Mouse (Mus musculus) embryonic fibroblast, embryonic 13.5 days (primary cell): ENCODE results near the gene Srsf5.

Experiments
- CTCF ChIP-seq: IDR thresholded peaks from 2 replicates; pipeline ENCODE4 v1.5.1; 2011; ENCODE audit warnings: mild to moderate bottlenecking, control low read depth, low read length, moderate library complexity, borderline replicate concordance; ENCODE audit not compliant: insufficient read depth
- POLR2A ChIP-seq: IDR thresholded peaks from 2 replicates; pipeline ENCODE4 v1.6.1; 2011; ENCODE audit warnings: low read depth, mild to moderate bottlenecking, control low read depth, low read length, moderate library complexity

DNA sequence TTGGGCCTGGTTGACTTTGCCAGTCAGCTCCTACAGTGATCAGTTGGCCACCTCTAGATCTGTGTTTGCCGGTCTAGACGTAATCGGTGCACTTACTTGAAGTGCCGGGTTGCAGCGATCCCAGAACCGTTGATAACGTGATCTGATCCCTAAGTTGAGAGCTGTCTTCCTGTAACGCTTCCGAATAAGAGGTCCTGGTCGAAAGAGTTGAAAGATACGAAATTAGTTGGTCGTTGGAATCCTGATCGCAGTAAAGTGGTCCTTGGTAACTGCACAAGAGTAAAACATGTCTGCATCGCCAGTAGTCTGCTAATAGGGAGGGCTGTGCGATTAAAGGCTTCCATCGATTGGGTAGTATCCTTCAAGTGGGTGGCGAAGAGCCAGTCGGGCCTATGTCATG lies 2.9 kb downstream of the Srsf5 start:
- TF ChIP-seq CTCF (no peak), POLR2A (no peak)
